Mouse (Mus musculus) CH12.LX (cell line): Measurements from ENCODE around the gene Syt3.

Experiments
- CHD2 ChIP-seq: IDR thresholded peaks from 2 replicates; pipeline ENCODE4 v1.6.1; 2011; ENCODE audit warnings: low read length, improper control_type of control experiment
- E2F4 ChIP-seq: IDR thresholded peaks from 2 replicates; pipeline ENCODE4 v1.6.1; 2011; ENCODE audit warnings: low read depth, low read length, improper control_type of control experiment; ENCODE audit not compliant: insufficient replicate concordance
- EP300 ChIP-seq: IDR thresholded peaks from 2 replicates; pipeline ENCODE4 v1.6.1; 2011; ENCODE audit warnings: low read length, improper control_type of control experiment
- MEF2A ChIP-seq: IDR thresholded peaks from 2 replicates; pipeline ENCODE4 v1.6.1; 2014; ENCODE audit warnings: low read depth, mild to moderate bottlenecking, inconsistent platforms, low read length, improper control_type of control experiment, borderline replicate concordance
- PAX5 ChIP-seq: IDR thresholded peaks from 2 replicates; pipeline ENCODE4 v1.6.1; 2012; ENCODE audit warnings: low read length, inconsistent platforms, mixed read lengths
- POLR2A ChIP-seq: IDR thresholded peaks from 2 replicates; pipeline ENCODE4 v1.6.1; 2011; ENCODE audit warnings: low read depth, mild to moderate bottlenecking, improper control_type of control experiment, low read length
- TBP ChIP-seq: conservative IDR thresholded peaks from 2 replicates; pipeline ENCODE4 v1.6.1; 2011; ENCODE audit warnings: low read depth, low read length, improper control_type of control experiment

DNA sequence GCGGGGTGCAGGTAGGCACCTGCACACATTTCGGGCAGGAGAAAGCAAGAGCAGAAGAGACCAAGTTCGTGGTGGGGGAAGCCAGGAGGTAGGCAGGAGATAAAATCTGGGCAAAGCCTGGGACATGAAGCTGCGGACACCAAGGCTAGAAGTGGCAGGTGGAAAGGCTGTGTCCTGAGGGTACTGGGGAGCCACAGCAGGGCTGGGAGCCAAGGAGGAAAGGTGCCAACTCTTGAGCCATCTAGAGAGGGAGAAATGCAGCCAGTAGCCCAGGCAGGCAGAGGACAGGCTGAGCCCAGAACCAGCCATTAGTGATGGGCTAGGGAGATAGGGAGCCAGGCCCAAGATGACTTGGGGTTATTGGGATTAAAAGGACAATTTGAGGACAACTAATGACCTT, 7.9 kb downstream of the Syt3 start:
- TF ChIP-seq MEF2A (no peak), E2F4 (no peak), POLR2A (no peak), PAX5 (no peak), TBP (no peak), CHD2 (no peak), EP300 (no peak)
